Mouse (Mus musculus): ENCODE measurements around the gene Gm12216.

DNA sequence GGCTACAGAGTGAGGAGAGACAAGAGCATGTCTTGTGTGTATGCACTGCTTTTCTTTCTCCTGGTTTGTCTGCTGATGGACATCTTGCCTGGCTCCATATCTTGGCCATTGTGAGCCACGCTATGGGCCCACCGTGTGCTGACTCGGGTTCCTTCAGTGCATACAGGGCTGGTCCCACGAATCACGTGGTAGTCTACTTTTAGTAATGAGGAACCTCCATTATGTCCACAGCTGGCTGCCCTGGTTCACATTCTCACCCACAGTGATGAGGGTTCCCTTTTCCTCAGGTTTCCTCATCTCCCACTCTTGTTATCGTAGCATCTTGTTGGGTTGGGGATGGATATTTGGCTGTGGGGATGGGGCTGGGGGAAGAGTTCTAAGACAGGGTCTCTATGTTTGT lies 110.4 kb downstream of the Gm12216 start:
- TF ChIP-seq CTCF (IDR thresholded peaks at IDR 0.05; ENCODE audit: extremely low read depth, insufficient read depth, low read length) (no peak), POLR2A (IDR thresholded peaks at IDR 0.05; ENCODE audit: extremely low read depth, insufficient read depth, low read length) (no peak)
